Mouse (Mus musculus) lung, adult 2 months (tissue): ENCODE data around the gene Panx3.

ENCODE experiments used
- CTCF ChIP-seq: fragments of 200-500 bp; IDR thresholded peaks from 2 replicates; pipeline ENCODE4 v1.5.1; 2011; ENCODE audit warnings: mild to moderate bottlenecking, low read length, control low read depth; ENCODE audit not compliant: insufficient read depth
- POLR2A ChIP-seq: fragments of 200-500 bp; IDR thresholded peaks from 2 replicates; pipeline ENCODE4 v1.6.1; 2011; ENCODE audit warnings: low read depth, mild to moderate bottlenecking, control low read depth, low read length, borderline replicate concordance; ENCODE audit errors: extremely low read depth

DNA sequence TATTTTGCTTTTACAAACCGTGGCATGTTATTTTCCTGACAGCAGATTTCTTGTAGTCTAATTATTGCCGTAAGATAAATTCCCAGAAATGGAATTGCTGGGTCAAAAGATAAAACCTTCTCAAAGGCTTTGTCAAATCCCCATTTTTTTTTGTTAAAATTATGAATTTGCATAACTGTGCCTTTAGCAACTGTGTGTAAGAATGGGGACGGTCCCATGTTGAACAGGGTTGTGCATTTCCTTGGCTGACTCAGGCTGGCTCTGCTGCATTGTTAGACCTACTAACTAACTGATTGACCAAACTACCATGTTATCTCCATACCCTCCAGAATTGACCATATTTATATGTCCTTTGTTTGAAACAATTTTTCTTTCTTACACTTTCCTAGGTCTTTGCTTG lies 34.8 kb downstream of the Panx3 start:
- TF ChIP-seq CTCF: no peak
- no peak for TF ChIP-seq POLR2A
